Mouse (Mus musculus) hindbrain, embryonic 15.5 days (tissue): Measurements from ENCODE around the gene Ccdc80. TPM values are rescaled to one million over a fixed set of nuclear protein-coding genes. Genes with fewer than 3 reads are reported as not detected.

Experiments used
- ATAC-seq: fragments of 200-750 bp; cut with Nextera tagmentation; 2 replicates; pipeline ENCODE4 v1.8.0; 2017; ENCODE audit warnings: low read depth, moderate number of reproducible peaks, moderate TSS enrichment; ENCODE audit not compliant: low FRiP score
- H3K27ac ChIP-seq: fragments of 300-500 bp; sonication (generic); replicated peaks from 2 replicates; pipeline ENCODE4 v1.5.1; 2015; ENCODE audit warnings: mild to moderate bottlenecking, inconsistent platforms
- H3K27me3 ChIP-seq: fragments of 300-500 bp; sonication (generic); 2 replicates; pipeline ENCODE4 v1.6.1; 2015; ENCODE audit warnings: control low read depth, inconsistent platforms
- H3K36me3 ChIP-seq: fragments of 300-500 bp; sonication (generic); 2 replicates; pipeline ENCODE4 v1.6.1; 2015; ENCODE audit warnings: control low read depth, inconsistent platforms
- H3K4me1 ChIP-seq: fragments of 300-500 bp; sonication (generic); replicated peaks from 2 replicates; pipeline ENCODE4 v1.6.1; 2015; ENCODE audit warnings: control low read depth, inconsistent platforms
- H3K4me2 ChIP-seq: fragments of 300-500 bp; sonication (generic); 2 replicates; pipeline ENCODE4 v1.6.1; 2015; ENCODE audit warnings: moderate library complexity, mild to moderate bottlenecking, inconsistent platforms
- H3K4me3 ChIP-seq: fragments of 300-500 bp; sonication (generic); 2 replicates; pipeline ENCODE4 v1.5.1; 2015; ENCODE audit warnings: mild to moderate bottlenecking, inconsistent platforms
- H3K9ac ChIP-seq: fragments of 300-500 bp; sonication (generic); 2 replicates; pipeline ENCODE4 v1.6.1; 2015; ENCODE audit warnings: inconsistent platforms
- H3K9me3 ChIP-seq: fragments of 300-500 bp; sonication (generic); 2 replicates; pipeline ENCODE4 v1.6.1; 2016; ENCODE audit warnings: control low read depth, inconsistent platforms
- WGBS: fragments of 180-500 bp; shearing (Covaris S2); methylation state at CpG from one replicate; pipeline ENCODE4 v1.1.7; 2015; 5-methylcytosine and 5-hydroxymethylcytosine counted together
- polyA plus RNA-seq: library from polyadenylated mRNA; unstranded; fragments of >200 nt; fragmentation: Nextera tagmentation; extraction: Ambion mirVana; gene quantifications from 2 replicates; pipeline ENCODE4 v1.2.1, GENCODE M21; 2015

Gene Ccdc80
- polyA plus RNA-seq, 1 experiment from 2014 or later: 11.6 TPM

GRCm38 (mm10) chr16:45120844-45121425 is 27.7 kb downstream of the Ccdc80 start:
- no peaks in the 10 kb centered on the region for H3K9me3 ChIP-seq
- H3K9ac ChIP-seq: no peak overlapping the region
- 0 out of 2 replicates have a peak, but pooled peaks cover 5% of the 10 kb centered on the region for H3K4me1 ChIP-seq
- no peak overlapping the region; the same call in 1 of the 2 replicates for H3K27ac ChIP-seq
- WGBS: 65% methylated on average over 5 of the region's 5 CpGs
- H3K4me2 ChIP-seq: no peak overlapping the region
- no peaks in the 10 kb centered on the region for H3K27me3 ChIP-seq
- H3K36me3 ChIP-seq: no peaks in the 10 kb centered on the region
- H3K4me3 ChIP-seq: no peak overlapping the region
- ATAC-seq: peak; percentile 56; the same call in 1 of the 2 replicates

GRCm38 (mm10) chr16:45122571-45122970 is 29.4 kb downstream of the Ccdc80 start:
- no peak overlapping the region for H3K27ac ChIP-seq
- H3K9ac ChIP-seq: no peak overlapping the region
- H3K4me2 ChIP-seq: no peak overlapping the region
- 0 out of 2 replicates have a peak, but pooled peaks cover 5% of the 10 kb centered on the region for H3K4me1 ChIP-seq
- no peaks in the 10 kb centered on the region for H3K9me3 ChIP-seq
- H3K4me3 ChIP-seq: no peak overlapping the region
- no peaks in the 10 kb centered on the region for H3K36me3 ChIP-seq
- ATAC-seq: no peak
- WGBS: 72% methylated on average over 5 of the region's 5 CpGs
- H3K27me3 ChIP-seq: no peaks in the 10 kb centered on the region

GRCm38 (mm10) chr16:45124230-45125203 is 31.3 kb downstream of the Ccdc80 start:
- H3K4me3 ChIP-seq: no peak overlapping the region
- H3K27ac ChIP-seq: no peak overlapping the region
- H3K9ac ChIP-seq: no peak overlapping the region
- ATAC-seq: no peak
- H3K4me2 ChIP-seq: no peak overlapping the region
- H3K9me3 ChIP-seq: no peaks in the 10 kb centered on the region
- no peaks in the 10 kb centered on the region for H3K36me3 ChIP-seq
- WGBS: 82% methylated on average over 9 of the region's 9 CpGs
- H3K4me1 ChIP-seq: 0 out of 2 replicates have a peak, but pooled peaks cover 5% of the 10 kb centered on the region
- H3K27me3 ChIP-seq: no peaks in the 10 kb centered on the region

- WGBS: 85% methylated on average over 2 of the region's 2 CpGs
- H3K27me3 ChIP-seq: no peaks in the 10 kb centered on the region
- H3K9me3 ChIP-seq: no peaks in the 10 kb centered on the region
- H3K27ac ChIP-seq: no peak overlapping the region
- no peak overlapping the region for H3K4me3 ChIP-seq
- no peak for ATAC-seq
- H3K36me3 ChIP-seq: no peaks in the 10 kb centered on the region
- no peaks in the 10 kb centered on the region for H3K4me1 ChIP-seq
- no peak overlapping the region for H3K9ac ChIP-seq
- H3K4me2 ChIP-seq: no peak overlapping the region
Measured at GRCm38 (mm10) chr16:45127936-45128710, 34.9 kb downstream of the Ccdc80 start.

GRCm38 (mm10) chr16:45141711-45142110 is 48.5 kb downstream of the Ccdc80 start:
- no peaks in the 10 kb centered on the region for H3K9me3 ChIP-seq
- no peak overlapping the region for H3K27ac ChIP-seq
- no peaks in the 10 kb centered on the region for H3K27me3 ChIP-seq
- H3K36me3 ChIP-seq: peaks cover 72% of the 10 kb centered on the region
- H3K4me2 ChIP-seq: no peak overlapping the region
- no peaks in the 10 kb centered on the region for H3K4me1 ChIP-seq
- no peak overlapping the region for H3K4me3 ChIP-seq
- 97% methylated on average over 5 of the region's 5 CpGs for WGBS
- ATAC-seq: no peak
- no peak overlapping the region for H3K9ac ChIP-seq

GRCm38 (mm10) chr16:45142565-45142964 is 49.4 kb downstream of the Ccdc80 start:
- Histone ChIP-seq H3K36me3 (peaks cover 79% of the 10 kb centered on the region), H3K4me3 (no peak overlapping the region), H3K9me3 (no peaks in the 10 kb centered on the region), H3K4me2 (no peak overlapping the region), H3K27me3 (no peaks in the 10 kb centered on the region), H3K4me1 (no peaks in the 10 kb centered on the region), H3K9ac (no peak overlapping the region), H3K27ac (no peak overlapping the region)
- WGBS: 96% methylated on average over 5 of the region's 5 CpGs
- no peak for ATAC-seq

- no peak overlapping the region for H3K4me3 ChIP-seq
- H3K9me3 ChIP-seq: no peaks in the 10 kb centered on the region
- WGBS: 90% methylated on average over 6 of the region's 6 CpGs
- H3K9ac ChIP-seq: no peak overlapping the region
- H3K4me1 ChIP-seq: no peaks in the 10 kb centered on the region
- H3K27me3 ChIP-seq: no peaks in the 10 kb centered on the region
- ATAC-seq: no peak
- no peak overlapping the region for H3K4me2 ChIP-seq
- H3K27ac ChIP-seq: no peak overlapping the region
- peaks cover 80% of the 10 kb centered on the region for H3K36me3 ChIP-seq
Measured at GRCm38 (mm10) chr16:45145119-45145518, 51.9 kb downstream of the Ccdc80 start.

- no peak overlapping the region for H3K4me3 ChIP-seq
- H3K4me1 ChIP-seq: no peaks in the 10 kb centered on the region
- H3K4me2 ChIP-seq: no peak overlapping the region
- H3K27ac ChIP-seq: no peak overlapping the region
- ATAC-seq: no peak
- no peaks in the 10 kb centered on the region for H3K9me3 ChIP-seq
- 94% methylated on average over 10 of the region's 10 CpGs for WGBS
- peaks cover 70% of the 10 kb centered on the region for H3K36me3 ChIP-seq
- H3K27me3 ChIP-seq: no peaks in the 10 kb centered on the region
- no peak overlapping the region for H3K9ac ChIP-seq
Measured at GRCm38 (mm10) chr16:45148488-45149082, 55.4 kb downstream of the Ccdc80 start.

GRCm38 (mm10) chr16:45154741-45155250 is 61.6 kb downstream of the Ccdc80 start:
- no peak overlapping the region for H3K4me2 ChIP-seq
- H3K27me3 ChIP-seq: no peaks in the 10 kb centered on the region
- H3K9ac ChIP-seq: no peak overlapping the region
- no peak overlapping the region for H3K27ac ChIP-seq
- peaks cover 16% of the 10 kb centered on the region for H3K4me1 ChIP-seq
- no peak for ATAC-seq
- no peaks in the 10 kb centered on the region for H3K9me3 ChIP-seq
- H3K4me3 ChIP-seq: no peak overlapping the region
- H3K36me3 ChIP-seq: peaks cover 25% of the 10 kb centered on the region
- 91% methylated on average over 3 of the region's 3 CpGs for WGBS

GRCm38 (mm10) chr16:45158136-45158521 is 64.9 kb downstream of the Ccdc80 start:
- no peaks in the 10 kb centered on the region for H3K9me3 ChIP-seq
- peaks cover 4% of the 10 kb centered on the region; the same call in 1 of the 2 replicates for H3K36me3 ChIP-seq
- 2% methylated on average over 20 of the region's 20 CpGs for WGBS
- H3K27ac ChIP-seq: peak overlapping the region; percentile 92
- peak overlapping the region; percentile 66 for H3K4me3 ChIP-seq
- peak overlapping the region; percentile 85 for H3K9ac ChIP-seq
- peak overlapping the region; percentile 66 for H3K4me2 ChIP-seq
- H3K27me3 ChIP-seq: no peaks in the 10 kb centered on the region
- H3K4me1 ChIP-seq: peaks cover 29% of the 10 kb centered on the region
- ATAC-seq: peak; percentile 83
